Mouse (Mus musculus): ENCODE measurements at regions not wholly inside any gene's neighbourhood (a gene's known extent, or its start where the extent isn't known, plus 50 kb on each side); places are given as distances from the start of the nearest gene placed in this dataset.

- DNase-seq = no peak
Measured at GRCm38 (mm10) chr7:130037573-130037925, 445.9 kb downstream of the Wdr11 start.

- DNase-seq = no peak
Measured at GRCm38 (mm10) chr7:130040596-130040995, 448.9 kb downstream of the Wdr11 start.

GRCm38 (mm10) chr7:130041402-130041965 is 449.8 kb downstream of the Wdr11 start:
- DNase-seq = no peak

GRCm38 (mm10) chr7:130042296-130042910 is 450.7 kb downstream of the Wdr11 start:
- no peak for DNase-seq

- no peak for DNase-seq
Measured at GRCm38 (mm10) chr7:130043397-130044234, 452.0 kb downstream of the Wdr11 start.

- DNase-seq = no peak
Measured at GRCm38 (mm10) chr7:130044235-130044553, 452.5 kb downstream of the Wdr11 start.

- DNase-seq = no peak
Measured at GRCm38 (mm10) chr7:130044581-130044980, 452.9 kb downstream of the Wdr11 start.

GRCm38 (mm10) chr7:130046086-130046485 is 454.4 kb downstream of the Wdr11 start:
- no peak for DNase-seq

- no peak for DNase-seq
Measured at GRCm38 (mm10) chr7:130047293-130048034, 455.8 kb downstream of the Wdr11 start.

- DNase-seq = no peak
Measured at GRCm38 (mm10) chr7:130048106-130048772, 456.6 kb downstream of the Wdr11 start.

GRCm38 (mm10) chr7:130049461-130049860 is 457.8 kb downstream of the Wdr11 start:
- no peak for DNase-seq

- no peak for DNase-seq
Measured at GRCm38 (mm10) chr7:130050120-130050519, 458.5 kb downstream of the Wdr11 start.

GRCm38 (mm10) chr7:130052376-130052775 is 460.7 kb downstream of the Wdr11 start:
- no peak for DNase-seq

- no peak for DNase-seq
Measured at GRCm38 (mm10) chr7:130057708-130058107, 462.5 kb downstream of the Ate1 start.

GRCm38 (mm10) chr7:130058267-130058666 is 461.9 kb downstream of the Ate1 start:
- no peak for DNase-seq

- DNase-seq = no peak
Measured at GRCm38 (mm10) chr7:130059684-130060607, 460.2 kb downstream of the Ate1 start.

GRCm38 (mm10) chr7:130064500-130064899 is 455.7 kb downstream of the Ate1 start:
- DNase-seq = no peak

- DNase-seq = no peak
Measured at GRCm38 (mm10) chr7:130068316-130068715, 451.9 kb downstream of the Ate1 start.

- no peak for DNase-seq
Measured at GRCm38 (mm10) chr7:130073388-130073787, 446.8 kb downstream of the Ate1 start.

GRCm38 (mm10) chr7:130073890-130074819 is 446.0 kb downstream of the Ate1 start:
- no peak for DNase-seq
